Mouse (Mus musculus) intestine, postnatal 0 days (tissue): Measurements from ENCODE around the gene Cd164l2. TPM values are rescaled to one million over a fixed set of nuclear protein-coding genes. Genes with fewer than 3 reads are reported as not detected.

Experiments
- ATAC-seq: fragments of 200-750 bp; cut with Nextera tagmentation; 2 replicates; pipeline ENCODE4 v1.8.0; 2017; ENCODE audit warnings: mild to moderate bottlenecking, moderate TSS enrichment, moderate library complexity
- H3K27ac ChIP-seq: fragments of 300-500 bp; sonication (generic); 2 replicates; pipeline ENCODE4 v1.5.1; 2014; ENCODE audit warnings: mild to moderate bottlenecking, low read depth, low read length, moderate library complexity
- H3K27me3 ChIP-seq: fragments of 300-500 bp; sonication (generic); replicated peaks from 2 replicates; pipeline ENCODE4 v1.6.1; 2014; ENCODE audit warnings: low read length, mixed read lengths; ENCODE audit not compliant: control insufficient read depth, insufficient read depth
- H3K36me3 ChIP-seq: fragments of 300-500 bp; sonication (generic); 2 replicates; pipeline ENCODE4 v1.6.1; 2014; ENCODE audit warnings: mild to moderate bottlenecking, moderate library complexity; ENCODE audit not compliant: control insufficient read depth, insufficient read depth
- H3K4me1 ChIP-seq: fragments of 300-500 bp; sonication (generic); replicated peaks from 2 replicates; pipeline ENCODE4 v1.6.1; 2014; ENCODE audit warnings: antibody characterized with exemption, low read length, mixed read lengths; ENCODE audit not compliant: control insufficient read depth, insufficient read depth
- H3K4me2 ChIP-seq: fragments of 300-500 bp; sonication (generic); replicated peaks from 2 replicates; pipeline ENCODE4 v1.6.1; 2014; ENCODE audit warnings: low read depth, mild to moderate bottlenecking, moderate library complexity
- H3K4me3 ChIP-seq: fragments of 300-500 bp; sonication (generic); 2 replicates; pipeline ENCODE4 v1.5.1; 2014; ENCODE audit warnings: low read depth, low read length
- H3K9ac ChIP-seq: fragments of 300-500 bp; sonication (generic); 2 replicates; pipeline ENCODE4 v1.6.1; 2014; ENCODE audit warnings: mild to moderate bottlenecking, low read depth, low read length
- H3K9me3 ChIP-seq: fragments of 300-500 bp; sonication (generic); 2 replicates; pipeline ENCODE4 v1.6.1; 2016; ENCODE audit warnings: mixed run types; ENCODE audit not compliant: control insufficient read depth
- CTCF ChIP-seq: sonication (generic); IDR thresholded peaks from 2 replicates; pipeline ENCODE4 v1.5.1; 2016; ENCODE audit warnings: low read depth, mild to moderate bottlenecking, control low read depth, antibody characterized with exemption, moderate library complexity
- WGBS: fragments of 180-500 bp; shearing (Covaris S2); extraction: QIAGEN DNeasy Blood & Tissue Kit; methylation state at CpG from one replicate; pipeline ENCODE4 v1.1.7; 2014; 5-methylcytosine and 5-hydroxymethylcytosine counted together
- microRNA-seq: library from miRNA; unstranded; fragments of <30 nt; microRNA quantifications from one replicate; pipeline ENCODE4, GENCODE M21; 2016
- polyA plus RNA-seq: library from polyadenylated mRNA; unstranded; fragments of >200 nt; fragmentation: Nextera tagmentation; extraction: Ambion mirVana; gene quantifications from 2 replicates; pipeline ENCODE4 v1.2.1, GENCODE M21; 2015

Gene Cd164l2
- polyA plus RNA-seq, 1 experiment from 2014 or later, result 0.94 TPM

- peaks cover 60% of the 10 kb centered on the region for H3K36me3 ChIP-seq
- WGBS, result 89% methylated on average over 12 of the region's 12 CpGs
- TF ChIP-seq CTCF, result no peak
Observed at GRCm38 (mm10) chr4:133266248-133266880, 54.4 kb downstream of the Cd164l2 start.

GRCm38 (mm10) chr4:133268931-133269330, 57.0 kb downstream of the Cd164l2 start:
- Histone ChIP-seq H3K36me3 (peaks cover 60% of the 10 kb centered on the region), H3K27me3 (no peaks in the 10 kb centered on the region), H3K4me3 (no peak overlapping the region), H3K4me1 (no peaks in the 10 kb centered on the region), H3K27ac (no peak overlapping the region), H3K9ac (no peak overlapping the region), H3K9me3 (no peaks in the 10 kb centered on the region), H3K4me2 (no peak overlapping the region)
- no peak for ATAC-seq
- 75% methylated on average over 3 of the region's 3 CpGs for WGBS
- no peak for TF ChIP-seq CTCF

More at GRCm38 (mm10) chr4:133266248-133266880, 54.4 kb downstream of the Cd164l2 start:
- Histone ChIP-seq H3K4me3 (no peak overlapping the region), H3K4me1 (no peaks in the 10 kb centered on the region), H3K9me3 (no peaks in the 10 kb centered on the region), H3K27ac (no peak overlapping the region), H3K9ac (no peak overlapping the region), H3K27me3 (no peaks in the 10 kb centered on the region), H3K4me2 (no peak overlapping the region)
- no peak for ATAC-seq

GRCm38 (mm10) chr4:133269596-133269995, 57.7 kb downstream of the Cd164l2 start:
- 88% methylated on average over 3 of the region's 3 CpGs for WGBS
- TF ChIP-seq CTCF, result no peak
- Histone ChIP-seq H3K36me3 (peaks cover 63% of the 10 kb centered on the region), H3K9me3 (no peaks in the 10 kb centered on the region), H3K4me1 (no peaks in the 10 kb centered on the region), H3K9ac (no peak overlapping the region), H3K4me3 (no peak overlapping the region), H3K27me3 (no peaks in the 10 kb centered on the region), H3K4me2 (no peak overlapping the region), H3K27ac (peak overlapping the region; percentile 30)
- ATAC-seq, result no peak

GRCm38 (mm10) chr4:133270929-133271328, 59.0 kb downstream of the Cd164l2 start:
- Histone ChIP-seq H3K27ac (no peak overlapping the region), H3K36me3 (peaks cover 57% of the 10 kb centered on the region), H3K4me1 (no peaks in the 10 kb centered on the region), H3K4me2 (no peak overlapping the region), H3K4me3 (no peak overlapping the region), H3K9me3 (no peaks in the 10 kb centered on the region), H3K9ac (no peak overlapping the region), H3K27me3 (no peaks in the 10 kb centered on the region)
- TF ChIP-seq CTCF, result no peak
- WGBS, result 90% methylated on average over 9 of the region's 9 CpGs
- no peak for ATAC-seq

Small RNA genes within 50 kb of the gene (microRNA-seq; reads per million reads assigned to microRNA genes)
- gene Mir7017, result not detected

Other genes with a start within 250 kb of the Cd164l2 start
- gene Fgr, start 238.0 kb upstream of the Cd164l2 start, polyA plus RNA-seq, result 2.0 and 2.4 TPM in 2 replicates
- 2.4 and 3.1 TPM in 2 replicates for gene Ahdc1, start 200.9 kb upstream of the Cd164l2 start, polyA plus RNA-seq
- 64.6 and 68.4 TPM in 2 replicates for gene Wasf2, start 81.6 kb upstream of the Cd164l2 start, polyA plus RNA-seq
- 0.05 TPM in 1 of 2 replicates, not detected in the other for gene Gpr3, start 405 bp downstream of the Cd164l2 start, polyA plus RNA-seq
- gene Map3k6, start 28.7 kb downstream of the Cd164l2 start, polyA plus RNA-seq, result 1.8 TPM in 2 replicates
- 1.6 and 1.8 TPM in 2 replicates for gene Sytl1, start 51.0 kb downstream of the Cd164l2 start, polyA plus RNA-seq
- 52.1 and 52.8 TPM in 2 replicates for gene Tmem222, start 65.7 kb downstream of the Cd164l2 start, polyA plus RNA-seq
- gene Wdtc1, start 141.3 kb downstream of the Cd164l2 start, polyA plus RNA-seq, result 7.2 and 8.2 TPM in 2 replicates
- 5.7 and 6.1 TPM in 2 replicates for gene Slc9a1, start 157.6 kb downstream of the Cd164l2 start, polyA plus RNA-seq